Mouse (Mus musculus) ES-Bruce4 (cell line): ENCODE measurements around the gene Uncx. TPM values are rescaled to one million over a fixed set of nuclear protein-coding genes. Genes with fewer than 3 reads are reported as not detected.

Experiments
- H3K27ac ChIP-seq: 2 replicates; pipeline ENCODE4 v1.5.1; 2012; ENCODE audit warnings: low read length, inconsistent platforms; ENCODE audit not compliant: insufficient read depth
- H3K27me3 ChIP-seq: 2 replicates; pipeline ENCODE4 v1.6.1; 2012; ENCODE audit warnings: mild to moderate bottlenecking, low read length, inconsistent platforms; ENCODE audit not compliant: control insufficient read depth, poor library complexity, insufficient read depth, severe bottlenecking
- H3K36me3 ChIP-seq: 2 replicates; pipeline ENCODE4 v1.6.1; 2012; ENCODE audit warnings: inconsistent platforms, mild to moderate bottlenecking, low read length, moderate library complexity; ENCODE audit not compliant: control insufficient read depth, poor library complexity, insufficient read depth, severe bottlenecking
- H3K4me1 ChIP-seq: one replicate; pipeline ENCODE4 v1.8.1; 2011; ENCODE audit warnings: low read length; ENCODE audit not compliant: control insufficient read depth, insufficient read depth
- H3K4me3 ChIP-seq: 2 replicates; pipeline ENCODE4 v1.5.1; 2011; ENCODE audit warnings: low read depth, mild to moderate bottlenecking, low read length
- H3K9ac ChIP-seq: 2 replicates; pipeline ENCODE4 v1.6.1; 2012; ENCODE audit warnings: low read depth, mild to moderate bottlenecking, inconsistent platforms; ENCODE audit not compliant: poor library complexity, severe bottlenecking
- H3K9me3 ChIP-seq: replicated peaks from 2 replicates; pipeline ENCODE4 v1.6.1; 2012; ENCODE audit warnings: mild to moderate bottlenecking, low read length, inconsistent platforms; ENCODE audit not compliant: control insufficient read depth, poor library complexity, insufficient read depth, severe bottlenecking
- CTCF ChIP-seq: IDR thresholded peaks from one replicate; pipeline ENCODE4 v1.8.1; 2011; ENCODE audit warnings: low read depth, low read length
- EP300 ChIP-seq: IDR thresholded peaks from 2 replicates; pipeline ENCODE4 v1.6.1; 2011; ENCODE audit warnings: low read depth, low read length; ENCODE audit not compliant: insufficient read depth
- POLR2A ChIP-seq: IDR thresholded peaks from one replicate; pipeline ENCODE4 v1.8.1; 2011; ENCODE audit warnings: low read length; ENCODE audit not compliant: insufficient read depth
- polyA plus RNA-seq: library from polyadenylated mRNA; stranded (reverse); fragments of >200 nt; gene quantifications from 2 replicates; pipeline ENCODE4 v1.2.4, GENCODE M21; 2011; ENCODE audit warnings: low read depth; ENCODE audit not compliant: missing spikeins, insufficient read depth, insufficient read length

The Uncx gene
- polyA plus RNA-seq, 1 experiment, result not detected

GRCm38 (mm10) chr5:139541151-139542042, 1.9 kb upstream of the Uncx start:
- H3K9me3 ChIP-seq, result no peaks in the 10 kb centered on the region
- no peaks in the 10 kb centered on the region for H3K36me3 ChIP-seq
- no peak overlapping the region for H3K27ac ChIP-seq
- no peak overlapping the region for H3K9ac ChIP-seq
- no peak overlapping the region for H3K4me3 ChIP-seq
- peaks cover 46% of the 10 kb centered on the region for H3K27me3 ChIP-seq
- no peaks in the 10 kb centered on the region for H3K4me1 ChIP-seq
- TF ChIP-seq CTCF (no peak), EP300 (no peak), POLR2A (no peak)

GRCm38 (mm10) chr5:139542043-139542365, 1.3 kb upstream of the Uncx start:
- Histone ChIP-seq H3K9me3 (no peaks in the 10 kb centered on the region), H3K4me3 (no peak overlapping the region), H3K36me3 (no peaks in the 10 kb centered on the region), H3K4me1 (no peaks in the 10 kb centered on the region), H3K27me3 (peaks cover 52% of the 10 kb centered on the region), H3K27ac (no peak overlapping the region), H3K9ac (no peak overlapping the region)
- TF ChIP-seq EP300 (no peak), POLR2A (no peak), CTCF (no peak)

GRCm38 (mm10) chr5:139542556-139542955, 738 bp upstream of the Uncx start:
- H3K4me1 ChIP-seq, result no peaks in the 10 kb centered on the region
- TF ChIP-seq CTCF (no peak), EP300 (no peak), POLR2A (no peak)
- H3K27ac ChIP-seq, result no peak overlapping the region
- H3K9ac ChIP-seq, result no peak overlapping the region
- H3K36me3 ChIP-seq, result no peaks in the 10 kb centered on the region
- H3K4me3 ChIP-seq, result no peak overlapping the region
- no peaks in the 10 kb centered on the region for H3K9me3 ChIP-seq
- H3K27me3 ChIP-seq, result peaks cover 56% of the 10 kb centered on the region

GRCm38 (mm10) chr5:139543650-139544270, 466 bp downstream of the Uncx start:
- Histone ChIP-seq H3K27ac (no peak overlapping the region), H3K4me1 (no peaks in the 10 kb centered on the region), H3K9ac (no peak overlapping the region; the same call in 1 of the 2 replicates), H3K9me3 (no peaks in the 10 kb centered on the region), H3K4me3 (peak overlapping the region; percentile 12), H3K27me3 (peaks cover 66% of the 10 kb centered on the region), H3K36me3 (no peaks in the 10 kb centered on the region)
- no peak for TF ChIP-seq CTCF

- Histone ChIP-seq H3K27ac (no peak overlapping the region), H3K4me1 (peaks cover under 1% of the 10 kb centered on the region)
- TF ChIP-seq POLR2A (no peak), CTCF (no peak), EP300 (no peak)
These were observed 1.2 kb downstream of the Uncx start for GRCm38 (mm10) chr5:139544271-139545135.

GRCm38 (mm10) chr5:139545221-139545620, 1.9 kb downstream of the Uncx start:
- Histone ChIP-seq H3K27me3 (peaks cover 69% of the 10 kb centered on the region), H3K4me1 (peaks cover 1% of the 10 kb centered on the region), H3K36me3 (no peaks in the 10 kb centered on the region), H3K9ac (no peak overlapping the region), H3K9me3 (no peaks in the 10 kb centered on the region), H3K4me3 (no peak overlapping the region), H3K27ac (no peak overlapping the region)
- TF ChIP-seq POLR2A, result no peak
- TF ChIP-seq EP300, result no peak
- no peak for TF ChIP-seq CTCF

More at GRCm38 (mm10) chr5:139544271-139545135, 1.2 kb downstream of the Uncx start:
- peaks cover 68% of the 10 kb centered on the region for H3K27me3 ChIP-seq
- H3K9ac ChIP-seq, result no peak overlapping the region; the same call in 1 of the 2 replicates
- H3K36me3 ChIP-seq, result no peaks in the 10 kb centered on the region
- no peaks in the 10 kb centered on the region for H3K9me3 ChIP-seq
- peak overlapping the region; percentile 9 for H3K4me3 ChIP-seq
